Mouse (Mus musculus) stomach, embryonic 15.5 days (tissue): Measurements from ENCODE around the gene Abcc2. TPM values are rescaled to one million over a fixed set of nuclear protein-coding genes. Genes with fewer than 3 reads are reported as not detected.

Source experiments
- ATAC-seq: fragments of 200-750 bp; cut with Nextera tagmentation; 2 replicates; pipeline ENCODE4 v1.8.0; 2017; ENCODE audit warnings: low read depth, moderate number of reproducible peaks, moderate TSS enrichment; ENCODE audit not compliant: insufficient read depth, low FRiP score
- H3K27ac ChIP-seq: fragments of 300-500 bp; sonication (generic); 2 replicates; pipeline ENCODE4 v1.5.1; 2015; ENCODE audit warnings: mild to moderate bottlenecking, inconsistent platforms
- H3K27me3 ChIP-seq: fragments of 300-500 bp; sonication (generic); replicated peaks from 2 replicates; pipeline ENCODE4 v1.6.1; 2015; ENCODE audit warnings: inconsistent platforms
- H3K36me3 ChIP-seq: fragments of 300-500 bp; sonication (generic); 2 replicates; pipeline ENCODE4 v1.6.1; 2015; ENCODE audit warnings: inconsistent platforms
- H3K4me1 ChIP-seq: fragments of 300-500 bp; sonication (generic); 2 replicates; pipeline ENCODE4 v1.6.1; 2015; ENCODE audit warnings: inconsistent platforms
- H3K4me2 ChIP-seq: fragments of 300-500 bp; sonication (generic); 2 replicates; pipeline ENCODE4 v1.6.1; 2015; ENCODE audit warnings: mild to moderate bottlenecking, inconsistent platforms
- H3K4me3 ChIP-seq: fragments of 300-500 bp; sonication (generic); replicated peaks from 2 replicates; pipeline ENCODE4 v1.5.1; 2015; ENCODE audit warnings: inconsistent platforms
- H3K9ac ChIP-seq: fragments of 300-500 bp; sonication (generic); 2 replicates; pipeline ENCODE4 v1.6.1; 2015; ENCODE audit warnings: inconsistent platforms
- H3K9me3 ChIP-seq: fragments of 300-500 bp; sonication (generic); 2 replicates; pipeline ENCODE4 v1.6.1; 2016; ENCODE audit warnings: inconsistent platforms
- WGBS: fragments of 180-500 bp; shearing (Covaris S2); methylation state at CpG from one replicate; pipeline ENCODE4 v1.1.7; 2015; 5-methylcytosine and 5-hydroxymethylcytosine counted together
- polyA plus RNA-seq: library from polyadenylated mRNA; unstranded; fragments of >200 nt; fragmentation: Nextera tagmentation; extraction: Ambion mirVana; gene quantifications from 2 replicates; pipeline ENCODE4 v1.2.1, GENCODE M21; 2015

The Abcc2 gene
- polyA plus RNA-seq, 1 experiment from 2014 or later = 2.0 TPM

GRCm38 (mm10) chr19:43826855-43827254, 44.9 kb downstream of the Abcc2 start:
- ATAC-seq = no peak
- H3K36me3 ChIP-seq = no peaks in the 10 kb centered on the region
- H3K9ac ChIP-seq = no peak overlapping the region
- no peak overlapping the region for H3K4me3 ChIP-seq
- no peaks in the 10 kb centered on the region for H3K27me3 ChIP-seq
- H3K4me2 ChIP-seq = no peak overlapping the region
- H3K4me1 ChIP-seq = no peaks in the 10 kb centered on the region
- WGBS = 68% methylated on average over 8 of the region's 8 CpGs
- H3K27ac ChIP-seq = no peak overlapping the region
- no peaks in the 10 kb centered on the region for H3K9me3 ChIP-seq

GRCm38 (mm10) chr19:43832425-43833069, 50.6 kb downstream of the Abcc2 start:
- 30% methylated on average over 21 of the region's 21 CpGs for WGBS
- no peaks in the 10 kb centered on the region for H3K9me3 ChIP-seq
- no peak overlapping the region for H3K27ac ChIP-seq
- ATAC-seq = no peak
- H3K9ac ChIP-seq = no peak overlapping the region
- H3K4me2 ChIP-seq = no peak overlapping the region
- no peaks in the 10 kb centered on the region for H3K27me3 ChIP-seq
- no peaks in the 10 kb centered on the region for H3K4me1 ChIP-seq
- H3K4me3 ChIP-seq = no peak overlapping the region
- no peaks in the 10 kb centered on the region for H3K36me3 ChIP-seq

GRCm38 (mm10) chr19:43843184-43843583, 61.2 kb downstream of the Abcc2 start:
- Histone ChIP-seq H3K36me3 (peaks cover 14% of the 10 kb centered on the region), H3K9ac (no peak overlapping the region), H3K4me3 (no peak overlapping the region), H3K4me2 (no peak overlapping the region), H3K27me3 (no peaks in the 10 kb centered on the region), H3K4me1 (no peaks in the 10 kb centered on the region), H3K27ac (no peak overlapping the region), H3K9me3 (no peaks in the 10 kb centered on the region)
- no peak for ATAC-seq
- WGBS = 77% methylated on average over 9 of the region's 9 CpGs

GRCm38 (mm10) chr19:43845331-43845908, 63.4 kb downstream of the Abcc2 start:
- Histone ChIP-seq H3K9ac (no peak overlapping the region), H3K4me1 (no peaks in the 10 kb centered on the region), H3K36me3 (peaks cover 37% of the 10 kb centered on the region), H3K4me2 (no peak overlapping the region), H3K4me3 (no peak overlapping the region), H3K27ac (no peak overlapping the region), H3K9me3 (no peaks in the 10 kb centered on the region), H3K27me3 (no peaks in the 10 kb centered on the region)
- WGBS = 44% methylated on average over 7 of the region's 7 CpGs
- no peak for ATAC-seq

- H3K4me2 ChIP-seq = no peak overlapping the region
- no peak overlapping the region for H3K27ac ChIP-seq
- WGBS = 81% methylated on average over 15 of the region's 15 CpGs
- ATAC-seq = no peak
- no peaks in the 10 kb centered on the region for H3K4me1 ChIP-seq
- no peaks in the 10 kb centered on the region for H3K9me3 ChIP-seq
- no peaks in the 10 kb centered on the region for H3K27me3 ChIP-seq
- H3K36me3 ChIP-seq = peaks cover 48% of the 10 kb centered on the region
- no peak overlapping the region for H3K4me3 ChIP-seq
- no peak overlapping the region for H3K9ac ChIP-seq
Observed at GRCm38 (mm10) chr19:43847056-43847455, 65.1 kb downstream of the Abcc2 start.

GRCm38 (mm10) chr19:43847966-43848365, 66.0 kb downstream of the Abcc2 start:
- Histone ChIP-seq H3K9ac (no peak overlapping the region), H3K4me2 (no peak overlapping the region), H3K27me3 (no peaks in the 10 kb centered on the region), H3K36me3 (peaks cover 55% of the 10 kb centered on the region), H3K9me3 (no peaks in the 10 kb centered on the region), H3K27ac (no peak overlapping the region), H3K4me1 (no peaks in the 10 kb centered on the region), H3K4me3 (no peak overlapping the region)
- 95% methylated on average over 15 of the region's 15 CpGs for WGBS
- no peak for ATAC-seq

GRCm38 (mm10) chr19:43850026-43850425, 68.0 kb downstream of the Abcc2 start:
- no peaks in the 10 kb centered on the region for H3K4me1 ChIP-seq
- ATAC-seq = no peak
- peaks cover 74% of the 10 kb centered on the region for H3K36me3 ChIP-seq
- 92% methylated on average over 11 of the region's 11 CpGs for WGBS
- no peak overlapping the region for H3K9ac ChIP-seq
- H3K4me3 ChIP-seq = no peak overlapping the region
- H3K9me3 ChIP-seq = no peaks in the 10 kb centered on the region
- H3K4me2 ChIP-seq = no peak overlapping the region
- no peaks in the 10 kb centered on the region for H3K27me3 ChIP-seq
- no peak overlapping the region for H3K27ac ChIP-seq

GRCm38 (mm10) chr19:43851996-43852630, 70.1 kb downstream of the Abcc2 start:
- no peak overlapping the region for H3K4me2 ChIP-seq
- no peak for ATAC-seq
- no peaks in the 10 kb centered on the region for H3K4me1 ChIP-seq
- H3K9me3 ChIP-seq = no peaks in the 10 kb centered on the region
- H3K27ac ChIP-seq = no peak overlapping the region
- H3K9ac ChIP-seq = no peak overlapping the region
- 84% methylated on average over 21 of the region's 21 CpGs for WGBS
- H3K27me3 ChIP-seq = no peaks in the 10 kb centered on the region
- H3K36me3 ChIP-seq = peaks cover 86% of the 10 kb centered on the region
- H3K4me3 ChIP-seq = no peak overlapping the region

- Histone ChIP-seq H3K36me3 (peaks cover 77% of the 10 kb centered on the region), H3K4me2 (no peak overlapping the region), H3K9ac (no peak overlapping the region), H3K27me3 (no peaks in the 10 kb centered on the region), H3K4me3 (no peak overlapping the region), H3K9me3 (no peaks in the 10 kb centered on the region), H3K4me1 (no peaks in the 10 kb centered on the region), H3K27ac (no peak overlapping the region)
- no peak for ATAC-seq
- 78% methylated on average over 7 of the region's 7 CpGs for whole genome bisulfite sequencing
Observed at GRCm38 (mm10) chr19:43852837-43853545, 71.0 kb downstream of the Abcc2 start.

- WGBS = 83% methylated on average over 6 of the region's 6 CpGs
Observed at GRCm38 (mm10) chr19:43857347-43857746, 75.4 kb downstream of the Abcc2 start.

GRCm38 (mm10) chr19:43870418-43870817, 88.4 kb downstream of the Abcc2 start:
- Histone ChIP-seq H3K36me3 (peaks cover 68% of the 10 kb centered on the region), H3K9ac (no peak overlapping the region), H3K4me3 (no peak overlapping the region), H3K27ac (no peak overlapping the region), H3K4me1 (0 out of 2 replicates have a peak, but pooled peaks cover 9% of the 10 kb centered on the region), H3K4me2 (no peak overlapping the region), H3K9me3 (no peaks in the 10 kb centered on the region), H3K27me3 (no peaks in the 10 kb centered on the region)
- 87% methylated on average over 4 of the region's 4 CpGs for WGBS
- no peak for ATAC-seq

More at GRCm38 (mm10) chr19:43857347-43857746, 75.4 kb downstream of the Abcc2 start:
- Histone ChIP-seq H3K4me2 (no peak overlapping the region), H3K9me3 (no peaks in the 10 kb centered on the region), H3K27me3 (no peaks in the 10 kb centered on the region), H3K4me3 (no peak overlapping the region), H3K9ac (no peak overlapping the region), H3K27ac (no peak overlapping the region), H3K36me3 (peaks cover 62% of the 10 kb centered on the region), H3K4me1 (no peaks in the 10 kb centered on the region)
- ATAC-seq = no peak

GRCm38 (mm10) chr19:43874351-43874750, 92.4 kb downstream of the Abcc2 start:
- Histone ChIP-seq H3K27ac (no peak overlapping the region), H3K4me1 (peaks cover 22% of the 10 kb centered on the region; the same call in 1 of the 2 replicates), H3K4me3 (no peak overlapping the region), H3K4me2 (no peak overlapping the region), H3K9me3 (no peaks in the 10 kb centered on the region), H3K9ac (no peak overlapping the region), H3K36me3 (peaks cover 37% of the 10 kb centered on the region), H3K27me3 (no peaks in the 10 kb centered on the region)
- WGBS = 92% methylated on average over 11 of the region's 11 CpGs
- peak; percentile 24; the same call in 1 of the 2 replicates for ATAC-seq
